Mouse (Mus musculus): ENCODE measurements around the gene Eef2. TPM values are rescaled to one million over a fixed set of nuclear protein-coding genes. Genes with fewer than 3 reads are reported as not detected.
A peak's percentile ranks its signal among the peaks of the same experiment; 100 is the strongest.
"Not testable (repeated sequence)": the region's sequence is repeated elsewhere in the genome, so short reads cannot be mapped to it uniquely, and the experiment has no call there.

Gene Eef2
- polyA plus RNA-seq, 1 experiment, result 1,040 TPM

DNA sequence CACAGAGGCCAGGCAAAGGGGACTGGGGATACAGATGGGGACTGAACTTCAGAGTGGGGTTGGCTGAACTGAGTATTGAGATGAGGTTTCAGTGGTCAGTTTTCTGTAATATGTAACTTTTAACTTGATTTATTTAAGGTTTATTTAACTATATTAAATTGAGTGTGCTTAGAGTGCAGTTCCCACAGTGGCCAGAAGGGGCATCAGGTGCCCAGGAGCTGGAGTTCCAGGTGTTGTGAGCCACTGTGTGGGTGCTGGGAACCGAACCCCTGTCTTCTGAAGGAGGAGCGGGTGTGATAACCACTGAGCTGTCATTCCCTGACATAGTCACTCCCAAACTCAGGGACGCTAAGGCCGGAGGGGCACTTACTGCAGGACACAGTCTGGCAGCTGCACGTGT is 33.7 kb downstream of the Eef2 start:
- TF ChIP-seq CTCF (IDR thresholded peaks at IDR 0.05; ENCODE audit: extremely low read depth, insufficient read depth, low read length), result 0 out of 2 replicates have a peak, but pooled peaks have one; percentile 9
- no peak for TF ChIP-seq POLR2A (IDR thresholded peaks at IDR 0.05; ENCODE audit: extremely low read depth, insufficient read depth, low read length)
- H3K4me1 ChIP-seq (ENCODE audit: control insufficient read depth, insufficient read depth, low read length), result no peaks in the 10 kb centered on the region
- no peak overlapping the region for H3K27ac ChIP-seq (ENCODE audit: insufficient read depth, low read length)

DNA sequence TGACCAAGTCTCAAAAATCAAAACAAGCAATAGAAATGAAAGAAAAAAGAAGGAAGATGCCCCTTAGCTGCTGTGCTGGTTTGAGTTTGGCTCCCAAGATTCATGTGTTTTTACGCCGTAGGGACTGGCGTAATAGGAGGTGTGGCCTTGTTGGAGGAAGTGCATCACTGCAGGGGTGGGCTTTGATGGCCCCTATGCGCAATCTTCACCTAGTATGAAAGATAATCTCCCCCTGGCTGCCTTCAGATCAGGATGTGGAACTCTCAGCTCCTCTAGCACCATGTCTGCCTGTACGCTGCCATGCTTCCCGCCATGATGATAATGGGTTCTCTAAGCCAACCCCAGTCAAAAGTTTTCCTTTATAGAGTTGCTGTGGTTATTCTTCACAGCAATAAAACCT is 39.8 kb downstream of the Eef2 start:
- no peak for TF ChIP-seq POLR2A (IDR thresholded peaks at IDR 0.05; ENCODE audit: extremely low read depth, insufficient read depth, low read length)
- TF ChIP-seq CTCF (IDR thresholded peaks at IDR 0.05; ENCODE audit: extremely low read depth, insufficient read depth, low read length), result no peak
- H3K27ac ChIP-seq (ENCODE audit: insufficient read depth, low read length), result no peak overlapping the region
- no peak overlapping the region for H3K4me3 ChIP-seq (ENCODE audit: insufficient read depth, low read length)
- H3K4me1 ChIP-seq (ENCODE audit: control insufficient read depth, insufficient read depth, low read length), result no peaks in the 10 kb centered on the region

More for the DNA sequence above, 33.7 kb downstream of the Eef2 start:
- H3K4me3 ChIP-seq (ENCODE audit: insufficient read depth, low read length), result no peak overlapping the region

DNA sequence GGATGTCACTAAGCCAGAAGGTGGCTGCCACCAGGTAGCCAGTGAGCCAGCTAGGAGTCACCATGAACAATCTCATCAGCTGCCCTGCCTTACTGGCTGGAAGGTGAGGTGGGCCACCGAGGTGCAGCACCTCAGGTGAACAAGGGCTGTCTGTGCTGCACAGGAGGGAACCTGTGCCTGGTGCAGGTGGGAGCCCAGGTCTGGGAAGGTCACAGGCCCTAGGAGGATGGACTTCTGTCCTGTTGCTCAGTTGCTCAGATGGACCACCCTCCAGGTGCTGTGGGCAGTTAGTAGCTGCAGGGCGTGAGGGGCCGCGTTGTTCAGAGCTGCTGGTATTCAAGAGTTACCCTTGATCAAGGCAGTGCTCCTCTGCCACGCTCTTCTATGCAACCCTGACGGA is 40.4 kb downstream of the Eef2 start:
- TF ChIP-seq POLR2A (IDR thresholded peaks at IDR 0.05; ENCODE audit: extremely low read depth, insufficient read depth, low read length) (no peak), CTCF (IDR thresholded peaks at IDR 0.05; ENCODE audit: extremely low read depth, insufficient read depth, low read length) (no peak)
- H3K27ac ChIP-seq (ENCODE audit: insufficient read depth, low read length), result no peak overlapping the region
- H3K4me3 ChIP-seq (ENCODE audit: insufficient read depth, low read length), result no peak overlapping the region
- H3K4me1 ChIP-seq (ENCODE audit: control insufficient read depth, insufficient read depth, low read length), result no peaks in the 10 kb centered on the region

- H3K4me1 ChIP-seq (ENCODE audit: control insufficient read depth, insufficient read depth, low read length); H3K27ac ChIP-seq (ENCODE audit: insufficient read depth, low read length); H3K4me3 ChIP-seq (ENCODE audit: insufficient read depth, low read length): not testable (repeated sequence)
- TF ChIP-seq CTCF (IDR thresholded peaks at IDR 0.05; ENCODE audit: extremely low read depth, insufficient read depth, low read length), result peak; percentile 45
Measured at GRCm38 (mm10) chr10:81217267-81217666, 40.8 kb downstream of the Eef2 start.

DNA sequence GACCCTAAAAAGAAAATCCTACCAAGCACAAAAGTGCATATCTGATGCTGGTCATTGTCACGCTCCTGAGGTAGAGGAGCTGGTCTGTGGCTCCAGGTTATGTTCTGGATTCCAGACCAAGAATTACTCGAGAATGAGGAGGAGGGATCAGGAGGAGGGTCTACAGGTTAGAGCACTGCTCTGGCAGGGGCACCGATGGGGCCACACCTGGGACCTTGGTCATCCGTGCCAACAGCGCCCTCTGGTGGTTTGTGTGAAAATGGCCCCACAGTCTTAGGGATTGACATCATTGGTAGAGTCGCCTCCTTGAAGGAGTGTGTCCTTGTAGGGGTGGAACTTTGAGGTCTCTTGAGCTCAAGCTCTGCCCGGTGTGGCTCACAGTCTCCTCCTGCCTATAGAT is 41.5 kb downstream of the Eef2 start:
- TF ChIP-seq CTCF (IDR thresholded peaks at IDR 0.05; ENCODE audit: extremely low read depth, insufficient read depth, low read length) (peak; percentile 80), POLR2A (IDR thresholded peaks at IDR 0.05; ENCODE audit: extremely low read depth, insufficient read depth, low read length) (no peak)
- Histone ChIP-seq H3K4me3 (ENCODE audit: insufficient read depth, low read length) (no peak overlapping the region), H3K27ac (ENCODE audit: insufficient read depth, low read length) (no peak overlapping the region), H3K4me1 (ENCODE audit: control insufficient read depth, insufficient read depth, low read length) (no peaks in the 10 kb centered on the region)

- Histone ChIP-seq H3K4me3 (ENCODE audit: insufficient read depth, low read length) (no peak overlapping the region), H3K27ac (ENCODE audit: insufficient read depth, low read length) (no peak overlapping the region), H3K4me1 (ENCODE audit: control insufficient read depth, insufficient read depth, low read length) (no peaks in the 10 kb centered on the region)
- TF ChIP-seq POLR2A (IDR thresholded peaks at IDR 0.05; ENCODE audit: extremely low read depth, insufficient read depth, low read length) (no peak), CTCF (IDR thresholded peaks at IDR 0.05; ENCODE audit: extremely low read depth, insufficient read depth, low read length) (no peak)
Measured at GRCm38 (mm10) chr10:81221402-81222015, 45.1 kb downstream of the Eef2 start.

- not testable (repeated sequence) for H3K27ac ChIP-seq (ENCODE audit: insufficient read depth, low read length); H3K4me1 ChIP-seq (ENCODE audit: control insufficient read depth, insufficient read depth, low read length); H3K4me3 ChIP-seq (ENCODE audit: insufficient read depth, low read length)
Measured at GRCm38 (mm10) chr10:81223731-81224130, 47.3 kb downstream of the Eef2 start.

DNA sequence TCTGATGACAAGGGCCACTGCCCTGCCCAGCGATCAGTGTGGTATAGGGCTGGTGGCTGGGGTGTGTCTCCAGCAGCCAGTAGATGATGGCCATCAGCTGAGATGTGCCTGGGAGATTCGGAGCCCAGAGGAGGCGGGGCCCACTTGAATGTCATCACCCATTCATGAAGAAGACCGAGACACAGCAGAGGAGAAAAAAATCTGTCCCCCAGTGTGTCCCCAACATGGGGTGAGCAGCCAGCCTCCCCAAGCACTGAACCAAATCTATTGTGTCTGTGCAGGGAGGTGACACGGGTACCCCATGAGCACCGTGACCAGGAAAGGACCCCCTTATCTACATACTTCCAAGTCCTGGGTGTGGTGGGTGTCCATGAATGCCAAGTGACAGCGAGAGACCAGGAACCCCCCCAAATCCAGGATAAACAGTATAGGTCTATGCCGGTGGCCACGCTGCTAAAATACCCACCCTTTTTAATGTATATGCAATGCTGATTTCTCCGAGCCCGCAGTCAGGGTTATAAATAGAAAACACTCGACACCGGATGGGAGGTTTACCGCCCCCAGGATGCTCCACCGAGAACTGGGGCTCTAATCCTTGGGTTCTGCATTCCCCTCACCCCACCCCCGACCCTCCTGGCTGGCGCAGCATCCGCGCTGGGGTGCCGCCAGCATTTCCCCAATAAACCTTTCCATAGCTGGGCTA is 53.5 kb downstream of the Eef2 start:
- Histone ChIP-seq H3K4me3 (ENCODE audit: insufficient read depth, low read length) (peak overlapping the region; percentile 95), H3K27ac (ENCODE audit: insufficient read depth, low read length) (peak overlapping the region; percentile 95), H3K4me1 (ENCODE audit: control insufficient read depth, insufficient read depth, low read length) (peaks cover 6% of the 10 kb centered on the region; the same call in 1 of the 2 replicates)
- no peak for TF ChIP-seq CTCF (IDR thresholded peaks at IDR 0.05; ENCODE audit: extremely low read depth, insufficient read depth, low read length)
- 0 out of 2 replicates have a peak, but pooled peaks have one; percentile 27 for TF ChIP-seq POLR2A (IDR thresholded peaks at IDR 0.05; ENCODE audit: extremely low read depth, insufficient read depth, low read length)

DNA sequence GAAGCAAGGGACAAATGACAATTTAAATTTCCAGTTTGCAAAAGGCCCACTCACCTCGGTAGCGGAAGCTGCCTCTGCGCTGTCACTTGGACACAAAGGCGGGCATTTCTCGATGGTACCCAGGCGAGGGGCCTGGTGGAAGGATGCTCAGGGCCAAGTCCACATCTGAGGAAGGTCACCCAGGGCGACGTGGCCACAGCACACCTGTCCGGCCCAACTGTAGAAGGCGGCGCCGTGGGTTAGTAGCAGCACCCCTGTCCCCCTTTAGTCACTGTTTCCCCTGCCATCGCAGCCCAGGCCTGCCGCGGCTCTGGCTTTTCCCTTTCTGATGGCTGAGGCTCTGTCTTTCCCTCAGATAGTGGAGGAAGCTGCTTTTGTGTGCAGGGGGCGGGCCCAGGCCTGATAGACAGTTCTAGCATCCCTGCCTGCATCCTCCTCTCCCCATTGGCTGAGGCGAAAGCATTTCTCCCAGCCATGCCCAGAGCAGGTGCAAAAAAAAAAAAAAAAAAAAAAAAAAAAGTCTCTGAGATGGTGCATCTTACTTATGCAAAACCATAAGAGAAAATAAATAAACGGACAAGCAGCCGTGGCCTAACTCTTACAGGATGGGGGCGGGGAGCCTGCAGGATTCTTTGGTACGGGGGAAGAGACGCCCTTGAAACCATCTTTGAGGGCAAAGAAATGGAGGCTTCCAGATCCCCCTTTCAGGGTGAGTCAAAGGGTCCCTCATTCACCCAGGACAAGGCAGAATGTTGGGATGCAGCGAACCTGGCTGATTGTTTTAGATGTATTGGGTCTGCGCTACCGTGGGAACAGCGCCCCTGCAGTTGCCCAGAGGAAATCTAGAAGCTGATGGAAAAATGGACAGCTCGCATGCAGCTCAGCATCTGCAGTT is 54.3 kb downstream of the Eef2 start, which contains the start of gene Atcay:
Gene Atcay (minus strand): TSS at position 396 of the 895 bp plus-strand sequence.
- H3K4me1 ChIP-seq (ENCODE audit: control insufficient read depth, insufficient read depth, low read length), result peaks cover 6% of the 10 kb centered on the region; the same call in 1 of the 2 replicates
- peak within 1 kb of the TSS; percentile 95 for H3K27ac ChIP-seq (ENCODE audit: insufficient read depth, low read length)
- peak; percentile 61 for TF ChIP-seq CTCF (IDR thresholded peaks at IDR 0.05; ENCODE audit: extremely low read depth, insufficient read depth, low read length)
- TF ChIP-seq POLR2A (IDR thresholded peaks at IDR 0.05; ENCODE audit: extremely low read depth, insufficient read depth, low read length), result peak; percentile 98
- peak within 1 kb of the TSS; percentile 95 for H3K4me3 ChIP-seq (ENCODE audit: insufficient read depth, low read length)
